Mouse (Mus musculus) liver, adult 2 months (tissue): ENCODE measurements around the gene Adat2.

Experiments
- CTCF ChIP-seq: fragments of 200-500 bp; IDR thresholded peaks from 2 replicates; pipeline ENCODE4 v1.5.1; 2011; ENCODE audit warnings: low read depth, low read length, control low read depth
- POLR2A ChIP-seq: fragments of 200-500 bp; IDR thresholded peaks from 2 replicates; pipeline ENCODE4 v1.6.1; 2011; ENCODE audit warnings: low read length, control low read depth; ENCODE audit not compliant: insufficient read depth; ENCODE audit errors: extremely low read depth

DNA sequence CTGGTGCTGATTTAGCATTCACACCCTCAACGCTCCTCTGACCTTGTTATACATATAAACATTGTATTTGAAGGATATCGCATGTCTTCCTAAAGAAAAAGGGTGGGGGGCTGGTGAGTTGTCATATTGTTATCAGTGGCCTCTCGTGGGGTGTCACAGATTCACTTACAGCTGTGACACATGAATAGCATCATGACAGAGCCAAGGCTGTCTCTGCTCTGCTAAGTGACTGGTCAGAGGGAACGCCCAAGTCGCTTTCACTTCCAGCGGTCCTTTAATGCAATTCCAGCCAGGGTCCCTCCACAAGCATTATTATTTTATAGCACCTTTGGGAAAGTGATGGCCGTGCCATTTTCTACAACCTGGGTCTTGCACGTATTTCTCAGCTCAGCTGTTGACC lies 44.8 kb downstream of the Adat2 start:
- no peak for TF ChIP-seq CTCF
- no peak for TF ChIP-seq POLR2A
